Mouse (Mus musculus) lung, postnatal 0 days (tissue): ENCODE measurements at regions not wholly inside any gene's neighbourhood (a gene's known extent, or its start where the extent isn't known, plus 50 kb on each side); places are given as distances from the start of the nearest gene placed in this dataset.
A peak's percentile ranks its signal among the peaks of the same experiment; 100 is the strongest.

ENCODE experiments used
- CTCF ChIP-seq: IDR thresholded peaks from 2 replicates; pipeline ENCODE4 v1.5.1; 2016; ENCODE audit warnings: antibody characterized with exemption, mild to moderate bottlenecking
- EP300 ChIP-seq: IDR thresholded peaks from 2 replicates; pipeline ENCODE4 v1.6.1; 2016; ENCODE audit warnings: antibody characterized with exemption, mild to moderate bottlenecking, control low read depth

DNA sequence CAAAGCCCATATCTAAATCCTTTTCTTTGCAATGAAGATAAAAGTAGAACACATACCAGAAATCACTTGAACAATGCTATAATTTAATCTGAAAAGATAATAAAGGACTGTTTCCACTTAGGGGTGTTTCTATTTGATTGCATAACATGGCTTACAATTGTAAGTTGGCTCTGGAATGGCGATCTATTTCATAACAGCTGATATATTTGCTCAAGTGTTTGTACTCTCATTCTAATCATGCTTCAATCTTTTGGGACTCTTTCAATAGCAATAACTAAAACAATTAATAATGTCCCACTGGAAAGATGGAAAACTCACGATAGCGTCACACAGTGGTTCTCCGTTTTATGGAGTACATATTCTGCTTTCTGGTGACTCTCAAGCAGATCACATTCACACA, 208.0 kb upstream of the Tcf21 start:
- TF ChIP-seq CTCF (no peak), EP300 (peak; percentile 66)
